Mouse (Mus musculus): Measurements from ENCODE around the gene Shbg.

The Shbg gene

DNA sequence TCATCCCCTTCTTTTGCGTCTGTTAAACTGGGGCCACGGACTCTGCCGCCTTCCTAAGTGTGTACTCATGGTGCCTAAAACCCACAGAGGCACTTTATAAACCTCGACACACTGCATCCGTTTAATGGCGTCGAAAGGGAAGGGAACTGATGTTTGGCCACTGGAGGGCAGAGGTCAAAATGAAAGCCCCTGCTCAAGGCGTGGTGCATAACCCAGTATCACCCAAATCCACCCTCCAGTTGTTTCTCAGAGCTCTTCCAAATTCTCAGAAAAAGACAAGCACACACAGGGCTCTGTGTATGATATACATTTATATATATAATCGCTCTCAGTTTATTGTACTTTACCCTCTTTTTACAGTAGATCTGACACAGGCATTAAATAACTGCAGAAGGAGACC, 18.3 kb downstream of the Shbg start:
- DNase-seq (ENCODE audit: low read depth): no peak

GRCm38 (mm10) chr11:69594853-69595252, 22.9 kb downstream of the Shbg start:
- DNase-seq (ENCODE audit: low read depth): no peak

- DNase-seq (ENCODE audit: low read depth): no peak
These were observed 24.9 kb downstream of the Shbg start for GRCm38 (mm10) chr11:69592799-69593198.

- DNase-seq (ENCODE audit: low read depth): no peak
These were observed 25.6 kb downstream of the Shbg start for GRCm38 (mm10) chr11:69591899-69592637.

- no peak for DNase-seq (ENCODE audit: low read depth)
These were observed 26.3 kb downstream of the Shbg start for GRCm38 (mm10) chr11:69591424-69591823.

DNA sequence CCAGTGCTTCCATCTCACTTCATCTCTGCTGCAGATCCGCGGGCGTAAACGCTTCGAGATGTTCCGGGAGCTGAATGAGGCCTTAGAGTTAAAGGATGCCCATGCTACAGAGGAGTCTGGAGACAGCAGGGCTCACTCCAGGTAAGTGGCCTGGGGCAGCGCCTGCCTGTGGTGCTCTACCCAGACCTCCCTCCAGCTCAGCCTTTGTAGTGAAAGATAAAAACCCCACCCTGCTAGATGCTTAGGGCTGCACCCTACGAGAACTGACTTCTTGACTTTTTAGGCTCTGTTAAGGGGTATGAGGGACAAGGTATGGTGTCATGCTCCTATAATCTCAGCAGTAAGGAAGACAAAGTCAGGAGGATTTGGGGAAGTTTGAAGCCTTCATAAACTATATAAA, 27.1 kb downstream of the Shbg start:
- DNase-seq (ENCODE audit: low read depth): no peak

DNA sequence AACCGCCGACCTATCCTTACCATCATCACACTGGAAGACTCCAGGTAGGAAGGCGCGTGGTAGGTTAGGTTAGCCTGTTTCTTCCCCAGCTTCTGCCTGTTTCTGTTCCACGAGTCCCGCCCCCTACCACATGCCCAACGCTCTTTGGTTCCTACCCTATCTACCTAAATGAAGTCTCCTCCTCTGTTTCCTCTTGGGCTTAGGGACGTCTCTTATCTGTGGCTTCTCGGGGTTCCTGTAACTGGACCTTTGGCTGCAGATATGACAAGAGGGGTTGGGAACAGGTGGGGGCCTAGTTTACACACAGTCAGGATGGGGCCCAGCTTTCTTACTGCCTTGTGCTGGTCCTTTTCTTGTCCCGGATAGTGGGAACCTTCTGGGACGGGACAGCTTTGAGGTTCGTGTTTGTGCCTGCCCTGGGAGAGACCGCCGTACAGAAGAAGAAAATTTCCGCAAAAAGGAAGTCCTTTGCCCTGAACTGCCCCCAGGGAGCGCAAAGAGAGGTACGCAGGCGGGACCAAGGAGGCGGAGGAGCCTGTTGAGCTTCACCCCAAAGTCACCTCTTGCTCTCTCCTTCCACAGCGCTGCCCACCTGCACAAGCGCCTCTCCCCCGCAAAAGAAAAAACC, 28.4 kb downstream of the Shbg start:
- no peak for DNase-seq (ENCODE audit: low read depth)

DNA sequence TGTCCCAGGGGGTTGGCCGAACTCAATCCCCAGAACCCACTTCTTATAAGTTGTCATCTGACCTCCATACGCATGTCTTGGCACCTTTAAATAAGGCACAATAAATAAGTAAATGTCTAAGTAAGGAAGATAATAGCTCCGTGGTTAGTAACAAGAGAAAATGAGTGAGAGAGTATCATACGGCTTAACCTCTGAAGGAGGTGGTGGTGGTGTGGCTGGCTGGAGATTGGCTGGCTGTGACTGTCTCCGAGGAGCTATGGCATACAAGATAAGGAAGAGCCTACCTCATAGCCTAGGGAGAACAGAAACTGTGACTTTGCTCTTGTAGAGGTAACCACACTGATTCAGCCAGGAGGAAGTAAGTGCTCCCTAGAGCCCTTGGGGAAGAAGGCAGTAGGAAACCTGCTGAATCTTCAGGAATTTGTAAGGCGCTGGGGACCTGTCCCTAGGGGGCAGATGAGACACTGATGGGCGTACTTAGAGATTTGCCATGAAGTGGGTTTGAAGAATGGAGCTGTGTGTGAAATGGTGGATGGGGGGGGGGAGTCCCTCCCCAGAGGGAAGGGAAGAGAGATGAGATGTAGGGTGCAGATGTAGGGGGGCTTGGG, 31.9 kb downstream of the Shbg start:
- peak; percentile 11 for DNase-seq (ENCODE audit: low read depth)

GRCm38 (mm10) chr11:69584937-69585336, 32.8 kb downstream of the Shbg start:
- DNase-seq (ENCODE audit: low read depth): peak; percentile 17

DNA sequence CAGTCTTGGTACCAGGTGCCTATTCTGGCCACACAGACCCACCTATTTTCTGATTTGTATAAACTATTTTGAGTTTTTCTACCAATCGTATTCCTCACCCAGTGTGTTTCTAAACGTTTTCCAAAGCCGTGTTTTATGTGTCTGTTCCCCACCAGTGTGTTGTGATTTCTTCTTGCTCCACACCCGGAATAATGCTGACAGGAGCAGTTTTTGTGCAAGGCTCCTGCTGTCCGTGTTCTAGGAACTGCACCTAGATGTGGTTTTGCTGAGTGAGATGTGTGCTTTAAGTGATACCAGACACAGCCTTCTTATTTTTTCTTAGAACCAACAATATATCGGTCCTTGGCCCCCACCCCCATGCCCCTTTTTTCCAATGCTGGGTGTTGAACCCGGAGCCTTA, 33.7 kb downstream of the Shbg start:
- peak; percentile 13 for DNase-seq (ENCODE audit: low read depth)

- DNase-seq (ENCODE audit: low read depth): no peak
These were observed 35.4 kb downstream of the Shbg start for GRCm38 (mm10) chr11:69582230-69582805.

- no peak for DNase-seq (ENCODE audit: low read depth)
These were observed 35.9 kb downstream of the Shbg start for GRCm38 (mm10) chr11:69581814-69582213.

DNA sequence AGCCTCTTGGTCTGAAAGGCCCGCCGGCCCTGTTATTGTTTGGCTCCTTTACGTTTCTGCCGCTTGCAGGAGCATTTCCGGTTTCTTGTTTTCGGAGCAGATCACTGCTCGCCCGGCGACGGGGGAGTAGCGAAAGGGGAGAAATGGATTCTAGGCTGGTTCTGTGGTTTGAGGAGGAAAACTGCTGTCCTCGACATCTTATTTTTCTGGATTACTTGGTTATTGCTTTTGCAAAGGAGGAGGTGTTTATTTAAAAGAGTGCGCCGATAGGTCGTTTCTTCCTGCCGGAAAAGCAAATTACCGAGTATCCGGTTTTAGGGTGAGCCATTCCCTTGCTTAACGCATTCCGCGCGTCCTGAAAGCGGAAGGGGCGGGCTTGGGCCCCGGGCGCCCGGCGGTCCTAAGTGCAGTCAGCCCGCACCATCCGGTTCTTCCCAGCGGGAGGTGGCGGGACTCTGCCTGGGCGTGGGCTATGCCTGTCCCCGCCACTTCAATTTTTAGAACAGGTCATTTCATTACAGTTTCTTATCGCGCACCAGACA, 36.5 kb downstream of the Shbg start:
- peak; percentile 95 for DNase-seq (ENCODE audit: low read depth)

DNA sequence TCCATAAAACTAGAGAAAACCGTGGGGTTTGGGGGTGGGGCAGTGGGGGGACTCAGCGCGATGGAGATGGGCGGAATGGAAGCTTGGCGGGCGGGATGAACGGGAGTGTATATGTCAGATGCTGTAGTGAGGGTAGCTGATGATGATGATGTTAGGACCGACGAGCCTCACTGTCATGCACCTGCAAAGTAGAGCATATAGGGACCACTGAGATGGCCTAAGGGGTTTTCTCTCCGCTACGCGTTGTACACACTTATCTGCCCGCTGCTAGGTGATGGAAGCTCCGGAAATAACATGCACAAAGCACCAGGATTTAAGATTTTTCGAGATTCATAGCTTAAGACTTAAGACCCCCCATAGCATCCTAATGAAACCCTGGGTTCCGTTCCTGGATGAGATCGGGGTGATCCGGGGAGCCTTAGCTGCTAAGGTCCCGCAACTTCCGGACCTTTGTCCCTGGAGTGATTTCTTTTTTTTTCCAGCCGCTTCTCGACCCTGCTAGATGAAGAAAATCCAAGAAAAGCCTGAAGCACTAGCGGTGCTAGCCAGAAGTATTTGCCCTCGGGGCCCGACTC, 37.0 kb downstream of the Shbg start:
- no peak for DNase-seq (ENCODE audit: low read depth)

DNA sequence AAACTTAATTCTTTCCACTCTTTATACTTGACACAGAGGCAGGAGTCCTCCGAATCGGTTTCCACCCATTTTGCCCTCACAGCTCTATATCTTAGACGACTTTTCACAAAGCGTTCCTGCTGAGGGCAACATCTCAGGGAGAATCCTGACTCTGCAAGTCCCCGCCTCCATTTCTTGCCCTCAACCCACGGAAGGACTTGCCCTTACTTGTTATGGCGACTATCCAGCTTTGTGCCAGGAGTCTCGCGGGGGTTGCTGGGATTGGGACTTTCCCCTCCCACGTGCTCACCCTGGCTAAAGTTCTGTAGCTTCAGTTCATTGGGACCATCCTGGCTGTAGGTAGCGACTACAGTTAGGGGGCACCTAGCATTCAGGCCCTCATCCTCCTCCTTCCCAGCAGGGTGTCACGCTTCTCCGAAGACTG, 37.6 kb downstream of the Shbg start, which contains the start of the genes Wrap53 and Trp53:
Gene Wrap53 (minus strand): TSS at position 165 of the 424 bp plus-strand sequence.
Gene Trp53 (plus strand): TSS at position 269 of the 424 bp plus-strand sequence.
- peak; percentile 96 for DNase-seq (ENCODE audit: low read depth)

- peak; percentile 99 for DNase-seq (ENCODE audit: low read depth)
These were observed 38.3 kb downstream of the Shbg start for GRCm38 (mm10) chr11:69579128-69580017.

DNA sequence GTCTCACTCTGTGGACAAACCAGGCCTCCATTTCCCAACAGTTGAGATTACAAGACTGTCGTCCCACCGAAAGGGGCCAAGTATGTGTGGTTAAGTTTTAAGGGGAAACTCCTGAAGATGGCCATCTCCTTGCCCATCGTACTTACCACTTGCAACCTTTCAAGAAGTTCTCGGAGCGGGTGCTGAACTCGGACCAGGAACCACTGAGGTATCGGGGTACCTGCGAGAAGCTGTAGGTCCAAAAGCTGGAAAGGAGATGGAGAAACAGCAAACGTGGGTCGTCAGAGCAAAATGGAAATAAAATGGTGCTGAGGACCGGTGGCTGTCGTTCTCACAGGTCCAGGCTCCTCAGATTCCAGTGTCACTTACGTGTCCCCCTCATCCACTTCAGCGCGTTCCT, 39.4 kb downstream of the Shbg start:
- no peak for DNase-seq (ENCODE audit: low read depth)

- no peak for DNase-seq (ENCODE audit: low read depth)
These were observed 41.4 kb downstream of the Shbg start for GRCm38 (mm10) chr11:69576307-69576706.

DNA sequence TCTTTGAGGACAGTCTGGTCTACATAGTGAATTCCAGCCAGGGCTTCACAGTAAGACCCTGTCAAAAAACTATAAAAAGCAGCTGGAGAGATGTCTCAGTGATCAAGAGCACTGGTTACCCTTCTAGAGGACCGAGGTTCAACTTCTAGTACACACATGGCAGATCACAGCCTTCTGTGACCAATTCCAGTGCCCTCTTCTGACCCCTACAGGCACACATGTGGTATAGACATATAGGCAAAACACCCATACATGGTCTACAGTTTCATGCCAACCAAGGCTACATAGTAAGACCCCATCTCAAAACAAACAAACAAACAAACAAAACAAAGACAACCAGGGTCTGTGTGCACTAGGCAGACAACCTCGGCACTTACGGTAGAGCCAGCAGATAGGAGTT, 42.5 kb downstream of the Shbg start:
- peak; percentile 68 for DNase-seq (ENCODE audit: low read depth)

DNA sequence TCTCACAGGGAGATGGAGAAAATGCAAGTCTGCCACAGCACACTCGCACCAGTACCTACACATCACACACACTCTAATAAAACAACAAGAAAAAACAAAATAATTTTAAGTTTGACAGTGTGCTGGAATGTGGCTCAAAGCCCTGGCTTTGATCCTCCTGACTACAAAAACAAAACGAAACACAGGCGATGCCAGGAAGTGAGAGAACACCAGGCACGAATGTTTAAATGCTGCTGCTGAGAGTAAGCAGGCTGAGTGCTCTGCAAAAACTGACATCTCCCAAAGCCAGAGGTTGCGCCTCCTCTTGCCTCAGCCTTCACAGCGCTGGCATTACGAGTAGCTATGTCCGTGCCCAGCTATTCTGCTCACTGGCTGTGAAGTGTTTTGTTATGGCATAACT, 52.6 kb downstream of the Shbg start:
- DNase-seq (ENCODE audit: low read depth): no peak

Measured in induced T-regulatory cell, adult 2 months (primary cell).